Mouse (Mus musculus) left cerebral cortex, adult 8-10 months (tissue): ENCODE data around the gene Jag1. TPM values are rescaled to one million over a fixed set of nuclear protein-coding genes. Genes with fewer than 3 reads are reported as not detected.
A peak's percentile ranks its signal among the peaks of the same experiment; 100 is the strongest.

ENCODE experiments used
- DNase-seq, 2 experiments: peaks; one replicate each; pipeline ENCODE4 v3.0.0; 2022; ENCODE audit warnings: low spot score in 2 of 2
- total RNA-seq, 4 experiments: library from RNA; stranded (reverse); gene quantifications; 2 replicates each; pipeline ENCODE4 v1.2.4; 2022

The Jag1 gene
- total RNA-seq, 4 experiments from 2014 or later = 7.1 to 8.0 (median 7.5) TPM

DNA sequence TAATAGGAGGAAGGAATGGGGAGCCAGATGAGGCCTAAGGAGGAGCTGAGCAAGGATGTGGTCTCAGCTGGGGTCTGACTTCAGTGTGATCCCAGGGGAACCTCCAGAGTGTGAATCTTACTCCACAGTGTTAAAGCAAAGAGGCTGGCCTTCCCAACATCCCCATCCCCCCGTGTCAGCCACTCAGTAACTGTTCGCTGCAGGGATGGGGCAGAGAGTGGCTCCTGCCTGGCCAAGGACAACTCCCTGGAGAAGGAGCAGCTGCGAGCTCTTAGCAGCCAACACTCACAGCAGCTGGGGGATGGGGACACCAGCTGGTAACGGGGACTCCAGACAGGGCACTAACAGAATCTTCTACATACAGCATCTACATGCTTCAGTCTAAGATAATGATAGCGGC lies 15.4 kb downstream of the Jag1 start:
- DNase-seq = no peak

- no peak for DNase-seq
Observed at GRCm38 (mm10) chr2:137099211-137099734, 17.2 kb downstream of the Jag1 start.

- DNase-seq = no peak
Observed at GRCm38 (mm10) chr2:137098269-137099035, 18.0 kb downstream of the Jag1 start.

- no peak for DNase-seq
Observed at GRCm38 (mm10) chr2:137096981-137097460, 19.4 kb downstream of the Jag1 start.

- DNase-seq = no peak
Observed at GRCm38 (mm10) chr2:137094301-137094700, 22.1 kb downstream of the Jag1 start.

DNA sequence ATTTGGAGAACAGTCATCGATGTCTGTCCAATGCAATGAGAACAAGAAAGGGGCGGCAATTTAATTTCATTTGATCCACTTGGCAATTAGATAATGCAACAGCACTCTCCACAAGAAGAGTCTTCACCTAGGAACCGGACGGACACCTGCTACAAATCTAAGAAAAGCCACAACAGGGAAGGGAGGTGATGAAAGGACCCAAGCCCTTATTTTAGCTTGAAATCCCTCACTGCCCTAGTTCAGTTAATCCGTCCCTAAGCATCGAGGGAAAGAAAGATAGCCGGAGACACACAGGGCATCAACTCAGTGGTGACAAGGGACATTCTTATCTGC lies 23.2 kb downstream of the Jag1 start:
- no peak for DNase-seq

- DNase-seq = no peak
Observed at GRCm38 (mm10) chr2:137092523-137093297, 23.7 kb downstream of the Jag1 start.

DNA sequence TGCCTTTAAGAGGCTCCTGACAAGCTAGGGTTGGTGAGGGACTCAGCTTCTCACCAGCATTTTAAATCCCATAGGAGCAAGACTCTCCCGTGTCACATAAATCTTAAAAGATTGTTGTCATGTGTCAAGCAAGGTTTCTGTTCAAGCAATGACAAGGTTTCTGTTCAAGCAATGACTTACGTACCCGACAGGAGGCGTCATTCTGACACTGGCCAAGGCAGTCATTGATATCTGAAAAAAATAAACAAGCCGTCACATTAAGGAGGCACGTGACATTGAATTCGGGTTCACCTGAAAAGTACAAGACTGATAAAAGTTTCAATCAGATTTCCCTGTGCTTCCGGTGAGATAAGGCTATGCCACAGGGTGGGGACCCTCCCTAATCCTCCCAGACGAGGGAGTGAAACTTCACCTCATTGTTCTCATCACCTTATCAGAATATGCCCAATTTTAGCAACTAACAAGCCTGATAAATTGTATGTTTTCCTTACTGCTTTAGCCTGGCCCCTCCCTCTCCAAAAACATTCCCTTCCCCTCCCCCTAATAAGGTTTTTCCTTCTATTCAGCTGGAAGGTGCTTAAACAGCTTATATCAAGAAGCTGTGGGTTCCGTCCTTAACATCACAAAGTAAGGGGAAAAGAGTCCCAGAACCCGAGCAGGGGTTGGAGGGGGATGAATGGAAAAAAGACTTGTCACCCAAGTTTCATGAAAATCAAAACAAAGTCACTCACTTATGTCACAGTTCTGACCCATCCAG lies 24.5 kb downstream of the Jag1 start:
- DNase-seq = no peak

GRCm38 (mm10) chr2:137087705-137088104 lies 28.7 kb downstream of the Jag1 start:
- DNase-seq = no peak

DNA sequence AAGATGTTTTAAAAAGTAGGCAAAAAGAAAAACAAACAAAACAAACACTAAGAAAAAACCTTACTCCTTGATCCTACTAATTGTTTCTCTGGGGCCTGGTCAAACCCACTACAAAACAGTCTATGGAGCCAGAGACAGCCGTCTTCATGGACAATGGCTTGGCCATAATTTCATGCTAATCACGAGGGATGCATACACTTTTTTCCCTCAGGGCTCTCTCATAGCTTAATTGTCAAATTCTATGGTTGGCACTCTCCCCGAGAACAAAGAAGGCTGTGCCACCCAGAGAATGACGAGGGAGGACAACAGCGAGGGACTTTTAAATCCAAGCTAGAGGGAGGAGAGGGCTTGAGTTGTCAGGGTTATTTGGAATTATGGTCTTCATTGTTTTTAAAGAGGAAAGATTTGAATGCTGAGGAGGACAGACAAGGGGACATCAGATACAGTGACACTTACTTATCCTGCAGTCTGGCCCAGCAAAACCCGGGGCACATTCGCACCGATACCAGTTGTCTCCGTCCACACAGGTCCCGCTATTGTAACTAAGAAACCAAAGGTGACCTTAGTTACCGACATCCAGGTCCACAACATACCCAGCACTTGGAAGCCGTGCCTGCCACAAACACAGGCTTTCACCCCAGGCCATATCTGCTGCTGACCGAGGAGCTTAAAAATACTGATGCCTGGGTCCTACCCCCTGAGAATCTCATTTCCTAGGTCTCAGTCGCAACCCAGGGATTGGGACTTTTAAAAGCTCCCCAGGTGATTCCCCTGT lies 29.6 kb downstream of the Jag1 start:
- no peak for DNase-seq

- DNase-seq = no peak
Observed at GRCm38 (mm10) chr2:137085257-137085656, 31.2 kb downstream of the Jag1 start.

- DNase-seq = peak; percentile 21 to 35
Observed at GRCm38 (mm10) chr2:137082896-137083620, 33.4 kb downstream of the Jag1 start.

- DNase-seq = no peak
Observed at GRCm38 (mm10) chr2:137081001-137081400, 35.4 kb downstream of the Jag1 start.

- no peak for DNase-seq
Observed at GRCm38 (mm10) chr2:137080468-137080867, 36.0 kb downstream of the Jag1 start.

- no peak for DNase-seq
Observed at GRCm38 (mm10) chr2:137079721-137080320, 36.6 kb downstream of the Jag1 start.

GRCm38 (mm10) chr2:137078771-137079170 lies 37.7 kb downstream of the Jag1 start:
- DNase-seq = no peak

GRCm38 (mm10) chr2:137074313-137074620 lies 42.2 kb downstream of the Jag1 start:
- no peak for DNase-seq

DNA sequence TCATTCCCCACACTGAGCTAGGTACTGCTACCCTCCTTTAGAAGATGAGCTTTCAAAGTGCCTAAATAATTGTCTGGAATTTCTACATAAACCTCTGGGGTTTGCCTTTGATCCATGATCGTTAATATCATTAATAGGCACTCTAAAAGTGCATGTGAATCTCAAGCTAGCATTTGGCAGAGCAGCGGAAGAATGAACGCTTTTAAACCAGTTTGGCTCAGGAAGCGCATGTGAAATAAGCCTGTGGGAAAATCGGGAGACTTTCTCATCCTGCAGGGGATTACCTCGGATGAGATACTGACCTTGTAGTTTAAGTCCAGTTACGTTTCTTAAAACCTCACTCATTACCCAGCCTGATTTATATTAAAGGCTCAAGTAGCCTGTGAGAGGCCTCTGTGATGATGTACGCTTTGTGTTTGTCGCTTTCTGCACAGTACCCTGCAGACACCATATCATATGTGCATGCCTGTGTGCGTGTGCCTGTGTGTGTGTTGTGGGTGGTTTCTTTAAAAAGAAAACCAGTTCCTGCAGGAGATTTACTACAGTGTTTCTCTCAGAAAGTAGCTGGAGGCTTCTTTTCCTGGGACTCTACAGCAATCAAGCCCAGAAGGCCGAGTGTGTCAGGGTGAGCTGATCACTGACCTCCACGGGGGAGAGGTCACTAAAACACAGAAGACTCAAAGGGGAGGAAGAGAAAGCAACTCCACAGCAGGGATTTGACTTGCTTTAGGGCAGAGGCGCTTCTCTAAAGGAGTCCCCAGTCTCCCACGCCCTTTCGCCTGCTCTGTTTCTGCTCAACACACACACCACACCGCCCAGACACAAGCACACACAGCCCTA lies 42.8 kb downstream of the Jag1 start:
- no peak for DNase-seq

GRCm38 (mm10) chr2:137067479-137068110 lies 48.8 kb downstream of the Jag1 start:
- no peak for DNase-seq
